Mouse (Mus musculus): ENCODE results near the gene Trpt1. TPM values are rescaled to one million over a fixed set of nuclear protein-coding genes. Genes with fewer than 3 reads are reported as not detected.

Gene Trpt1
- polyA plus RNA-seq, 1 experiment from 2014 or later, result 7.6 TPM

GRCm38 (mm10) chr19:6981465-6981864 is 14.5 kb upstream of the Trpt1 start:
- no peaks in the 10 kb centered on the region for H3K4me1 ChIP-seq (replicated peaks; ENCODE audit: control insufficient read depth, insufficient read depth, low read length)
- H3K27me3 ChIP-seq (replicated peaks; ENCODE audit: control insufficient read depth, insufficient read depth, low read length), result no peaks in the 10 kb centered on the region
- H3K9ac ChIP-seq (ENCODE audit: low read depth, low read length), result no peak overlapping the region
- ATAC-seq, result no peak
- 87% methylated on average over 4 of the region's 4 CpGs for WGBS
- peaks cover 14% of the 10 kb centered on the region; the same call in 1 of the 2 replicates for H3K36me3 ChIP-seq (ENCODE audit: control insufficient read depth, insufficient read depth)
- no peak overlapping the region for H3K27ac ChIP-seq (ENCODE audit: low read depth, low read length)
- H3K4me2 ChIP-seq (replicated peaks; ENCODE audit: low read depth), result peak overlapping the region; percentile 75
- no peak overlapping the region; the same call in 1 of the 2 replicates for H3K4me3 ChIP-seq (ENCODE audit: low read depth, low read length)
- H3K9me3 ChIP-seq (ENCODE audit: control insufficient read depth), result no peaks in the 10 kb centered on the region
- no peak for TF ChIP-seq CTCF (IDR thresholded peaks at IDR 0.05; ENCODE audit: low read depth)

DNA sequence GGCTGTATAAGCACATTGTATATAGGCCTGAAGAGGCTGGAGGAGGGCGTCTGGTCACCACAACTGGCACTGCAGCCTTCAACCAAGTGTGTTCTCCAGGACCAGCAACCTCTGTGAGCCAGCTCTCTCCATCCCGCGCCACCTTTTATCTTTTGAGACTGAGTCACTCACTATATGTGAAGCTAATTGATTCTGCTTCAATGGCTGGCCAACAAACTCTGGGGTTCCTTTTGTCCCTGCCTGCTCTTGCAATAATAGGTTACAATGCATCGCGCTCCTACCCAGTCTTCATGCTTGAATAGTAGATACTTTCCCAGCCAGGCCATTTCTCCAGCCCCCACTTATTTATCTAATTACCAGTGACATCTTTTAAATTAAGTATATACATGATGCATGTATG is 12.3 kb upstream of the Trpt1 start:
- Histone ChIP-seq H3K4me1 (replicated peaks; ENCODE audit: control insufficient read depth, insufficient read depth, low read length) (no peaks in the 10 kb centered on the region), H3K4me2 (replicated peaks; ENCODE audit: low read depth) (no peak overlapping the region), H3K27me3 (replicated peaks; ENCODE audit: control insufficient read depth, insufficient read depth, low read length) (no peaks in the 10 kb centered on the region), H3K27ac (ENCODE audit: low read depth, low read length) (no peak overlapping the region), H3K4me3 (ENCODE audit: low read depth, low read length) (no peak overlapping the region), H3K9ac (ENCODE audit: low read depth, low read length) (no peak overlapping the region), H3K36me3 (ENCODE audit: control insufficient read depth, insufficient read depth) (peaks cover 6% of the 10 kb centered on the region; the same call in 1 of the 2 replicates), H3K9me3 (ENCODE audit: control insufficient read depth) (no peaks in the 10 kb centered on the region)
- WGBS, result 90% methylated on average over 5 of the region's 5 CpGs
- TF ChIP-seq CTCF (IDR thresholded peaks at IDR 0.05; ENCODE audit: low read depth), result no peak
- no peak for ATAC-seq

DNA sequence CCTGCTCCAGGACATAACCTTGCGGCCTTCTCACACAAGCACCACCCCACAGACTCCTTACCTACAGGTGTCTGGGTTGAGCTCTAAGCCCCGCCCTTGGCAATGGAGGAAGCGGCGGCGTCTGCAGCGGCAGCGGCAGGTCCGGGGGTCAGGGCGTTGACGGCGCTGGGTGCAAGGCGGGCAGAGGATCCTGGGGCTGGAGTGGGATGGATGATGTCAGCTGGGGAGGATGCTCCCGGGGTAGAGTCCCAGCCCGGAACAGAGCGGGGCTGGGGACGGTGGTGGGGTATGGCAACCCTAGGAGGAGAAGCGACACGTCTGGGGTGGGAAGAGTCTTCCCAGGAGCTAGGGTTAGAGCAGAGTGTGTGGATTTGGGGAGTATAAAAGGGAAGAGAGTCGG is 10.6 kb upstream of the Trpt1 start:
- no peak overlapping the region for H3K4me2 ChIP-seq (replicated peaks; ENCODE audit: low read depth)
- no peaks in the 10 kb centered on the region for H3K27me3 ChIP-seq (replicated peaks; ENCODE audit: control insufficient read depth, insufficient read depth, low read length)
- no peak for TF ChIP-seq CTCF (IDR thresholded peaks at IDR 0.05; ENCODE audit: low read depth)
- no peak overlapping the region for H3K27ac ChIP-seq (ENCODE audit: low read depth, low read length)
- H3K4me1 ChIP-seq (replicated peaks; ENCODE audit: control insufficient read depth, insufficient read depth, low read length), result no peaks in the 10 kb centered on the region
- H3K4me3 ChIP-seq (ENCODE audit: low read depth, low read length), result no peak overlapping the region
- WGBS, result 74% methylated on average over 19 of the region's 19 CpGs
- H3K36me3 ChIP-seq (ENCODE audit: control insufficient read depth, insufficient read depth), result peaks cover 10% of the 10 kb centered on the region; the same call in 1 of the 2 replicates
- no peak overlapping the region for H3K9ac ChIP-seq (ENCODE audit: low read depth, low read length)
- no peaks in the 10 kb centered on the region for H3K9me3 ChIP-seq (ENCODE audit: control insufficient read depth)
- ATAC-seq, result no peak

DNA sequence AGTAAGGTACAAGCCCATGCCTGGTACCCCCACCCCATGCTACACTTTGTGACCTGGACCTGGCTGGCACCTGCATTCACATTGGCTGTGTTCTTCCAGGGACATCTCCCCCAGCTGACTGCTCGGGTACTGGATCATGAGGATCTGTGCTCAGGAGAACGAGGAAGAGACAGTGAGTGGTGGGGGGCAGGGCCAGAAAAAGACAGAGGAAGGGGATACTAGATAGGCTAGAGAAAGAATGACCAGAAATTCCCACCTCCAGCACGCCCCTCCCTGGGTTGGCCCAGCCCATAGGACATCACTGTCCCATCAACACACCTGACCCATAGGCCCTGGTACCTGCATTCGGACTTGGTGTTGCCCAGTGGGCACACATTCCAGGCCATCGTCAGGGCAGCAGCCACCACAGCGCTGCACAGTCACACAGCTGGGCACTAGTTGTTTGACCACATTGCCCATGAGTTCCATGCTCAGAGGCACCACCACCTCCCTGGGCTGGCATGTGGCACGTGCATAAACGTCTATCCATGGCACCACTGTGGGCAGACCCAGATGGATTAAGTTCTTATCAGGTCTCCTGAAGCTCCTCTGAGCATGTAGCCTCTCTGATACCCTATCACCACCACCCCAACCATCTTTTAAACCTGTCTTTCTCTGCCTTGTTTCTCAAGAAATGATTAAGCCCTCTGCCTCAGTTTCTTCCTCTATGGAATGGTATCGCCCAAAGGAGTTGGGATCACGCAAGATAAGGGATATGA is 9.8 kb upstream of the Trpt1 start:
- H3K27me3 ChIP-seq (replicated peaks; ENCODE audit: control insufficient read depth, insufficient read depth, low read length), result no peaks in the 10 kb centered on the region
- no peak for TF ChIP-seq CTCF (IDR thresholded peaks at IDR 0.05; ENCODE audit: low read depth)
- H3K4me3 ChIP-seq (ENCODE audit: low read depth, low read length), result peak overlapping the region; percentile 78
- H3K4me1 ChIP-seq (replicated peaks; ENCODE audit: control insufficient read depth, insufficient read depth, low read length), result no peaks in the 10 kb centered on the region
- peak overlapping the region; percentile 95 for H3K4me2 ChIP-seq (replicated peaks; ENCODE audit: low read depth)
- H3K9me3 ChIP-seq (ENCODE audit: control insufficient read depth), result no peaks in the 10 kb centered on the region
- H3K27ac ChIP-seq (ENCODE audit: low read depth, low read length), result no peak overlapping the region
- ATAC-seq, result no peak
- peaks cover 10% of the 10 kb centered on the region; the same call in 1 of the 2 replicates for H3K36me3 ChIP-seq (ENCODE audit: control insufficient read depth, insufficient read depth)
- 65% methylated on average over 10 of the region's 10 CpGs for WGBS
- H3K9ac ChIP-seq (ENCODE audit: low read depth, low read length), result peak overlapping the region; percentile 77; the same call in 1 of the 2 replicates

- ATAC-seq, result peak; percentile 33
- Histone ChIP-seq H3K36me3 (ENCODE audit: control insufficient read depth, insufficient read depth) (peaks cover 10% of the 10 kb centered on the region; the same call in 1 of the 2 replicates), H3K9ac (ENCODE audit: low read depth, low read length) (peak within 1 kb of the TSS; percentile 77), H3K4me2 (replicated peaks; ENCODE audit: low read depth) (peak within 1 kb of the TSS; percentile 95), H3K4me3 (ENCODE audit: low read depth, low read length) (peak within 1 kb of the TSS; percentile 78), H3K27ac (ENCODE audit: low read depth, low read length) (peak within 1 kb of the TSS; percentile 80), H3K27me3 (replicated peaks; ENCODE audit: control insufficient read depth, insufficient read depth, low read length) (no peaks in the 10 kb centered on the region), H3K4me1 (replicated peaks; ENCODE audit: control insufficient read depth, insufficient read depth, low read length) (0 out of 2 replicates have a peak, but pooled peaks cover 2% of the 10 kb centered on the region), H3K9me3 (ENCODE audit: control insufficient read depth) (no peaks in the 10 kb centered on the region)
- WGBS, result under 1% methylated on average over 73 of the region's 85 CpGs
- TF ChIP-seq CTCF (IDR thresholded peaks at IDR 0.05; ENCODE audit: low read depth), result 0 out of 2 replicates have a peak, but pooled peaks have one; percentile 1
Measured at GRCm38 (mm10) chr19:6987061-6987903, 8.6 kb upstream of the Trpt1 start, which contains the start of gene Vegfb. Vegfb (minus strand) TSS chr19:6987651.

DNA sequence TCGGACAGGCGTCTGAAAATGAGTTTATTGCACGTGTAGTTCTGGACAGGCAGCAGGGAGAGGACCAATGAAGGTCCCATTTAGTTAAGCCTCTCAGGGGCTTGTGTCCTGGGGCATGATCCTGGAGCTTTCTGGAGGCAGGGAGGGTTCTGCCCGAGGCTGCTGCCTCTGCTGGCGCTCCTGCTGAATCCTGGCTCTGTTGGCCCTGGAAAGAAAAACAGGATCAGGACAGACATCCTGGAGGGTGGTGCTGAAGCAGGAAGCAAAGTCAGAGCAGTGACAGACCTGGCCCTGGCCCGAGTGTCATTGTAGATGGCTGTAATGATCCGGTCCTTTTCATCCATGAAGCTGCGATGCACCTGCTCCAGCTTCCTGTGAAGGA is 8.0 kb upstream of the Trpt1 start:
- no peak for ATAC-seq
- WGBS, result 2% methylated on average over 8 of the region's 8 CpGs

More for the DNA sequence above, 8.0 kb upstream of the Trpt1 start:
- H3K27me3 ChIP-seq (replicated peaks; ENCODE audit: control insufficient read depth, insufficient read depth, low read length), result no peaks in the 10 kb centered on the region
- peak overlapping the region; percentile 80 for H3K27ac ChIP-seq (ENCODE audit: low read depth, low read length)
- TF ChIP-seq CTCF (IDR thresholded peaks at IDR 0.05; ENCODE audit: low read depth), result no peak
- H3K36me3 ChIP-seq (ENCODE audit: control insufficient read depth, insufficient read depth), result peaks cover 10% of the 10 kb centered on the region; the same call in 1 of the 2 replicates
- H3K9me3 ChIP-seq (ENCODE audit: control insufficient read depth), result no peaks in the 10 kb centered on the region
- H3K9ac ChIP-seq (ENCODE audit: low read depth, low read length), result peak overlapping the region; percentile 77
- peaks cover 3% of the 10 kb centered on the region; the same call in 1 of the 2 replicates for H3K4me1 ChIP-seq (replicated peaks; ENCODE audit: control insufficient read depth, insufficient read depth, low read length)
- H3K4me2 ChIP-seq (replicated peaks; ENCODE audit: low read depth), result peak overlapping the region; percentile 95
- H3K4me3 ChIP-seq (ENCODE audit: low read depth, low read length), result peak overlapping the region; percentile 78
